Mouse (Mus musculus) erythroblast, embryonic 14.5 days (primary cell): Measurements from ENCODE around the gene Hmgb3. TPM values are rescaled to one million over a fixed set of nuclear protein-coding genes. Genes with fewer than 3 reads are reported as not detected.
"Not testable (repeated sequence)": the region's sequence is repeated elsewhere in the genome, so short reads cannot be mapped to it uniquely, and the experiment has no call there.

Source experiments
- H3K27me3 ChIP-seq: 2 replicates; pipeline ENCODE4 v1.6.1; 2012; ENCODE audit warnings: inconsistent platforms; ENCODE audit not compliant: control insufficient read depth
- H3K36me3 ChIP-seq: 2 replicates; pipeline ENCODE4 v1.6.1; 2012; ENCODE audit warnings: mild to moderate bottlenecking, inconsistent platforms; ENCODE audit not compliant: control insufficient read depth
- H3K4me1 ChIP-seq: 2 replicates; pipeline ENCODE4 v1.6.1; 2012; ENCODE audit warnings: inconsistent platforms; ENCODE audit not compliant: control insufficient read depth
- H3K4me3 ChIP-seq: replicated peaks from 2 replicates; pipeline ENCODE3; 2012; ENCODE audit warnings: moderate library complexity, mild to moderate bottlenecking, inconsistent platforms
- H3K9me3 ChIP-seq: 2 replicates; pipeline ENCODE4 v1.6.1; 2012; ENCODE audit warnings: low read length, inconsistent platforms, mixed read lengths; ENCODE audit not compliant: control insufficient read depth
- GATA1 ChIP-seq: IDR thresholded peaks from 2 replicates; pipeline ENCODE4 v1.6.1; 2012; ENCODE audit warnings: low read length, inconsistent platforms, mixed read lengths
- TAL1 ChIP-seq: IDR thresholded peaks from 3 replicates; pipeline ENCODE4 v1.6.1; 2012; ENCODE audit warnings: low read length, inconsistent platforms, mixed read lengths
- polyA plus RNA-seq: library from polyadenylated mRNA; stranded (reverse); fragments of >175 nt; gene quantifications from 2 replicates; pipeline ENCODE4 v1.2.3, GENCODE M21; 2012

Gene Hmgb3
- polyA plus RNA-seq: 22.6 and 26.0 TPM in 2 replicates

DNA sequence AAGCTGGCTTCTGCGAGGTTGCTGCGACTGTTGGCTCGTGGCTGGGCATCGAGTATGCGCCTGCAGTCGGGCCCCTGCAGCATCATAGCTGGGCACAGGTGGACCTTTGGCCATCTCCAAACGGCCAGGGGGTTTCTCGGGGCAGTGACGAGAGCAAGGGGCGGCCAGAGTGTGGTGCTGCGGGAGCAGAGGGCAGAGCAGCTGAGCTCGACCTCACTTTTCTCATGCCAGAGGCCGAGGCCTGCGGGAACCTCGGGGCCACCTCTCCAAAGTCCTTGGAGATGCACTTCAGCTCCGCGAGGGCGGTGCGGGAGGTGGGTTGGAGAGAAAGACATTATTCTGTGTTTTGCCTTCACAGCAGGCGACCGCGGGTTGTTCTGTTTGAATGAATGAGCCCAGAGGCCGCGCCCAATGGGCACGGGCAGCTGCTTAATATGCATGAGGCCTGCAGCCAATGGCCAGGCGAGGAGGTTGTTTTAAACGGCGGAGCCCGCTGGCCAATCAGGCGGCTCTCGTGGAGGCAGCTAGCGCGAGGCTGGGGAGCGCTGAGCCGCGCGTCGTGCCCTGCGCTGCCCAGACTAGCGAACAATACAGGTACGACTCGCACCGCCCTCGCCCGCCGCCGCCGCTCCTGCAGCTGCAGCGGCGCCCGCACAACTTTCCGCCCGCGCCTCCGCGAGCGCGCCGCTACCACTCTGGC lies at the start of gene Hmgb3:
Gene Hmgb3 (plus strand): TSS at position 504 of the 700 bp plus-strand sequence.
- peaks cover 14% of the 10 kb centered on the region for H3K9me3 ChIP-seq
- peaks cover 23% of the 10 kb centered on the region for H3K36me3 ChIP-seq
- H3K4me1 ChIP-seq: peaks cover 32% of the 10 kb centered on the region
- TF ChIP-seq GATA1 (no peak), TAL1 (no peak)
- H3K27me3 ChIP-seq: peaks cover 2% of the 10 kb centered on the region; the same call in 1 of the 2 replicates
- peak within 1 kb of the TSS; percentile 90 for H3K4me3 ChIP-seq

GRCm38 (mm10) chrX:71506591-71506990 lies 49.1 kb upstream of the Hmgb3 start:
- H3K4me1 ChIP-seq, H3K36me3 ChIP-seq, H3K27me3 ChIP-seq, H3K4me3 ChIP-seq, H3K9me3 ChIP-seq: not testable (repeated sequence)

- TF ChIP-seq TAL1: no peak
- TF ChIP-seq GATA1: no peak
- Histone ChIP-seq H3K9me3 (no peaks in the 10 kb centered on the region), H3K27me3 (no peaks in the 10 kb centered on the region), H3K4me3 (no peak overlapping the region), H3K4me1 (peaks cover 34% of the 10 kb centered on the region), H3K36me3 (no peaks in the 10 kb centered on the region)
These were observed 36.5 kb upstream of the Hmgb3 start for GRCm38 (mm10) chrX:71519252-71519651.

DNA sequence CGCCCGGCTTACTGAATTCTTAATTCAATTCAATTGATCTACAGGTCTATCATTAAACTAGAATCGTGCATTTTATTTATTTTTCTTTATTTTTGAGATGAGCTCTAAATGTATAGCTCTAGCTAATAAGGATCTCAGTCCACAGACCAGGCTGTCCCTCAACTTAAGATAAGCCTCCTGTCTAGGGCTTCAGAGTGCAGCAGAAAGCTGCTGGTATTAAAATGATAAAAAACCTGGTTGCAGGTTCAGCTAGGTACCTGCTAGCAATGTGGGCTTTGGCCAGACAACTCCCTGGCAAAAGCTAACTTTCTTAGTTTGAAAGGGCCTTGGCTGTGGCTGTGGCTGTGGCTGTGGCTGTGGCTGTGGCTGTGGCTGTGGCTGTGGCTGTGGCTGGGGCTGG lies 32.8 kb upstream of the Hmgb3 start:
- no peak overlapping the region for H3K4me3 ChIP-seq
- H3K36me3 ChIP-seq: no peaks in the 10 kb centered on the region
- H3K27me3 ChIP-seq: no peaks in the 10 kb centered on the region
- H3K9me3 ChIP-seq: no peaks in the 10 kb centered on the region
- H3K4me1 ChIP-seq: peaks cover 65% of the 10 kb centered on the region
- TF ChIP-seq TAL1: no peak

DNA sequence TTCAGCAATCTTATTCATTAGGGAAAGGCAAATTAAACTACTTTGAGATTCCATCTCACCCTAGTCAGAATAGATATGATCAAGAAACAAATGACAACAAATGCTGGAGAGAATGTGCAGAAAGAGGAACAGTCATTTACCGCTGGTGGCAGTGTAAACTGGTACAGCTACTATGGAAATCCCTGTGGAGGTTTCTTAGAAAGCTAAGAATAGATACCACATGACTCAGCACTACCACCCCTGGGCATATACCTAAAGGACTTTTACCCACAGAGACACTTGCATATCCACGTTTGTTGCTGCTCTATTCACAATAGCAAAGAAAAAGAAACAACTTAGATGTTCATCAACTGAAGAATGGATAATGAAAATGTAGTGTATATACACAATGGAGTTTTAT lies 31.4 kb upstream of the Hmgb3 start:
- Histone ChIP-seq H3K36me3 (no peaks in the 10 kb centered on the region), H3K9me3 (no peaks in the 10 kb centered on the region), H3K27me3 (no peaks in the 10 kb centered on the region), H3K4me1 (peaks cover 62% of the 10 kb centered on the region), H3K4me3 (no peak overlapping the region)
- TF ChIP-seq GATA1: no peak
- TF ChIP-seq TAL1: no peak

DNA sequence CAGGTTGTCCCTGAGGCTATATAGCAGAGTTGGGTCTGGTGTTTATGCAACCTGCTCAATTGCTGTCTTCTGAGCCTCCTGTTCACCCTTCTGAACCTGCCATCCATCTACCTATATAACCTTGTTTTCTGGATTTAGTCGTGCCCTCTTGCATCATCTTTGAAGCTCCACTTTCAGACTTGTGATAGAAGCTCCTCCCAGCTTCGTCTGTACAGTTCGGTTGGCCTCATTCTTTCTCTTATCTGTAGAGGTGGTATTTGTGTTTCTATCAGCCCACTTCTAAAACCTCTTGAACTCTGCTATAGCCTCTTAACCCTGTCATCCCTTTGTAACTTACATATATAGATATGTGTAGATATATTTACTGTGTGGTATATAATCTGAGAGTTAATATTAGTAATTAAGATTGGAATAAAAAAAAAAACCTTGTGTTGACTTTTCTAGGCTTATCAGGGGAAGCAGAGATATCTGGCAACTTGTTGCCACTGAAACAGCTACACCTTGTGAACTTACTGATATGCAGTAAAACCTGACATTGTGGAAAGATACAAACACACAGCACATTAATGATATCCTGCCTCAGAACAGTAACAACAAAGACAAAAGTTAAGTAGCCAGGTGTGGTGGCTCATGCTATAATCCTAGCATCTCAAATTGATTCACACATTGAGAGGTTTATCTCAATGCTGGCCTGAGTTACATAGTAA lies 30.0 kb upstream of the Hmgb3 start:
- H3K9me3 ChIP-seq: no peaks in the 10 kb centered on the region
- no peak for TF ChIP-seq TAL1
- H3K27me3 ChIP-seq: no peaks in the 10 kb centered on the region
- peak overlapping the region; percentile 2 for H3K4me3 ChIP-seq
- peaks cover 56% of the 10 kb centered on the region for H3K4me1 ChIP-seq
- no peaks in the 10 kb centered on the region for H3K36me3 ChIP-seq

- no peaks in the 10 kb centered on the region for H3K27me3 ChIP-seq
- H3K9me3 ChIP-seq: no peaks in the 10 kb centered on the region
- H3K36me3 ChIP-seq: no peaks in the 10 kb centered on the region
- no peak overlapping the region for H3K4me3 ChIP-seq
- peaks cover 48% of the 10 kb centered on the region for H3K4me1 ChIP-seq
- TF ChIP-seq GATA1 (no peak), TAL1 (no peak)
These were observed 28.3 kb upstream of the Hmgb3 start for GRCm38 (mm10) chrX:71527461-71527860.

DNA sequence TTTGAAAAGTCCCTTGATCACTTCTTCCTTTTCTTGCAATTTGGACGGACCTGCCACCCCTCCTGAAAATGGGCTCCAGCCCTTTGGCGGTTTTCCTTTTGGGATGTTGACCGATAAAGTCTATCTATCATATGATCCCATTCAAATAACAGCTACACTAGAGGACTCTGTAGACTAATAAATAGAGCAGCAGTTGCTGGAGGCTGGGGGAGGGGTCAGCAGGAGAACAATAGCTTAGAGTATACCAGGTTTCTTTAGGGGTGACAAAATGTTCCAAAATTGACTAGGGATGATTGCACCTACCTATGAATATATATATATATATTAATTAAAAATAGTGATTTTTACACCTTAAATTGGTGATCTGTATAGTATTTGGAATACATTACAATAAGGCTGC lies 27.6 kb upstream of the Hmgb3 start:
- TF ChIP-seq TAL1: no peak
- no peak for TF ChIP-seq GATA1
- H3K4me1 ChIP-seq: peaks cover 45% of the 10 kb centered on the region
- no peaks in the 10 kb centered on the region for H3K27me3 ChIP-seq
- no peaks in the 10 kb centered on the region for H3K36me3 ChIP-seq
- H3K4me3 ChIP-seq: no peak overlapping the region
- no peaks in the 10 kb centered on the region for H3K9me3 ChIP-seq

GRCm38 (mm10) chrX:71528646-71529045 lies 27.1 kb upstream of the Hmgb3 start:
- H3K4me1 ChIP-seq: peaks cover 42% of the 10 kb centered on the region
- no peaks in the 10 kb centered on the region for H3K36me3 ChIP-seq
- H3K9me3 ChIP-seq: no peaks in the 10 kb centered on the region
- H3K27me3 ChIP-seq: no peaks in the 10 kb centered on the region
- H3K4me3 ChIP-seq: no peak overlapping the region
- TF ChIP-seq TAL1 (no peak), GATA1 (no peak)

DNA sequence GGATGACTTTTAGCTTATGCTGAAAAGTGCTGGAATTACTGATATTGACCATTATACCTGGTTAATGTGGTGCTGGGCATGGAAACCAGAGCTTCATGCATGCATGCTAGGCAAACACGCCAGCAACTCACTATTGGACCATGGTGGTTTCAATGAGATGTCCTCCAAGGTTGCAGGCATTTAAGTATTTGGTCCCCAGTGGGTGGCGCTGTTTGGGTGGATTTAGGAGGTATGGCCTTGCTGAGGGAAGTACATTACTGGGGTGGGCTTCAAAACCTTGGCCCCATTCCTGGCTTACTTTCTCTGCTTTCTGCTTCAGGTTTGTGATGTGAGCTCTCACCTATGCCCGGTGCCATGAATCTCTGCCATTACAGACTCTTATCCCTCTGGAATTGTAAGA lies 23.1 kb upstream of the Hmgb3 start:
- no peaks in the 10 kb centered on the region for H3K9me3 ChIP-seq
- peaks cover 11% of the 10 kb centered on the region for H3K4me1 ChIP-seq
- TF ChIP-seq GATA1 (no peak), TAL1 (no peak)
- no peaks in the 10 kb centered on the region for H3K27me3 ChIP-seq
- no peaks in the 10 kb centered on the region for H3K36me3 ChIP-seq
- H3K4me3 ChIP-seq: no peak overlapping the region
